Mouse (Mus musculus): ENCODE results near the gene Entpd5. TPM values are rescaled to one million over a fixed set of nuclear protein-coding genes. Genes with fewer than 3 reads are reported as not detected.
"Not testable (repeated sequence)": the region's sequence is repeated elsewhere in the genome, so short reads cannot be mapped to it uniquely, and the experiment has no call there.

Entpd5 gene
- total RNA-seq, 1 experiment from 2014 or later, result 159 TPM

- no peak for DNase-seq
These were observed 9.7 kb downstream of the Entpd5 start for GRCm38 (mm10) chr12:84399135-84399534.

GRCm38 (mm10) chr12:84398629-84399028, 10.2 kb downstream of the Entpd5 start:
- DNase-seq, result no peak

- DNase-seq, result no peak
These were observed 11.1 kb downstream of the Entpd5 start for GRCm38 (mm10) chr12:84397685-84398084.

GRCm38 (mm10) chr12:84396947-84397679, 11.7 kb downstream of the Entpd5 start:
- no peak for DNase-seq

GRCm38 (mm10) chr12:84393847-84394246, 15.0 kb downstream of the Entpd5 start:
- no peak for DNase-seq

GRCm38 (mm10) chr12:84392681-84393080, 16.1 kb downstream of the Entpd5 start:
- DNase-seq, result no peak

- no peak for DNase-seq
These were observed 18.5 kb downstream of the Entpd5 start for GRCm38 (mm10) chr12:84390336-84390735.

- no peak for DNase-seq
These were observed 19.9 kb downstream of the Entpd5 start for GRCm38 (mm10) chr12:84388774-84389400.

GRCm38 (mm10) chr12:84388097-84388496, 20.7 kb downstream of the Entpd5 start:
- DNase-seq, result no peak

- DNase-seq, result no peak
These were observed 23.4 kb downstream of the Entpd5 start for GRCm38 (mm10) chr12:84385408-84385807.

GRCm38 (mm10) chr12:84384644-84385081, 24.2 kb downstream of the Entpd5 start:
- peak; percentile 39 for DNase-seq

- no peak for DNase-seq
These were observed 26.5 kb downstream of the Entpd5 start for GRCm38 (mm10) chr12:84382369-84382768.

- DNase-seq, result no peak
These were observed 34.9 kb downstream of the Entpd5 start for GRCm38 (mm10) chr12:84373831-84374481.

GRCm38 (mm10) chr12:84371647-84372046, 37.2 kb downstream of the Entpd5 start:
- DNase-seq, result no peak

GRCm38 (mm10) chr12:84366971-84367370, 41.9 kb downstream of the Entpd5 start:
- DNase-seq, result no peak

GRCm38 (mm10) chr12:84365137-84365536, 43.7 kb downstream of the Entpd5 start:
- no peak for DNase-seq

- DNase-seq, result no peak
These were observed 44.5 kb downstream of the Entpd5 start for GRCm38 (mm10) chr12:84364291-84364690.

GRCm38 (mm10) chr12:84362872-84363271, 46.0 kb downstream of the Entpd5 start:
- no peak for DNase-seq

GRCm38 (mm10) chr12:84361555-84362489, 47.0 kb downstream of the Entpd5 start, which contains the start of the genes Coq6 and Fam161b:
Gene Coq6 (plus strand): TSS chr12:84361657.
Gene Fam161b (minus strand): TSS chr12:84361833.
- peak; percentile 94 for DNase-seq

- DNase-seq, result not testable (repeated sequence)
These were observed 50.1 kb downstream of the Entpd5 start for GRCm38 (mm10) chr12:84358699-84359098.

GRCm38 (mm10) chr12:84347192-84347591, 61.6 kb downstream of the Entpd5 start:
- DNase-seq, result peak; percentile 53
